Mouse (Mus musculus) 3134 (cell line): ENCODE results near the gene Lbhd2.
A peak's percentile ranks its signal among the peaks of the same experiment; 100 is the strongest.

Experiments used
- DNase-seq: peaks from one replicate; pipeline ENCODE4 v3.0.0-alpha.2; 2011; ENCODE audit warnings: low spot score; ENCODE audit not compliant: insufficient read length; ENCODE audit errors: extremely low read depth

Lbhd2 gene

DNA sequence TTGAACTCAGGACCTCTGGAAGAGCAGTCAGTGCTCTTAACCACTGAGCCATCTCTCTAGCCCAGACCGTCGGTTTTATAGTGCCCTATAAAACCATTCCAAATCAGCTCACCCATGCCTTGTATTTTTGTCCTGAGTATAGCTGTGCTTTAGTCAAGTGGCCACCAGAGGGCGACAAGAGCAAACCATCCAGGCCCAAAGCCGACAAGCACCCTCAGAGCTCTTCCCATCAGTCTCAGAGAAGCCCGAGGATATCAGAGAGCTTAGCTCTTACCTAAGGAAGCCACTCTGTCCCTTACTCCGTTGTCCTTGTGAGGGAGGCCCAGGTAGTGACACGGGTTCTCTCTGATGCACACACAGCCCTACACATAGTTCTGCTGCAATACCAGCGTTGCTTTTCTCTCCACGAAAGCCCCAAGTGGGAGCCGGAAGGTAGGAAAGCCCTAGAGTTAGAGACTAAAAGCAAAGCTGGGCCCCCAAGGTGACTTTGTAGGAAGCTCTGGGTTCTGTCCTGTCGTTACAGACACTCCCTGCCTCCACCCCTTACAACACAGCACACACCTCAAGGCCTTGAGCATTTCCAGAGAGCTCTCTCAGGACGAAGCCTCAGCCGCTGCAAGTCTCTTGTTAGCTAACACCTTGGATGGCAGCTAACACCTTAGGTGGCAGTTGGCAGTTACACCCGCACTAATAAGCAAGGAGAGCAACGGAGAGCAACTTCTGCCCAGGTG, 5.0 kb upstream of the Lbhd2 start:
- peak; percentile 44 for DNase-seq

DNA sequence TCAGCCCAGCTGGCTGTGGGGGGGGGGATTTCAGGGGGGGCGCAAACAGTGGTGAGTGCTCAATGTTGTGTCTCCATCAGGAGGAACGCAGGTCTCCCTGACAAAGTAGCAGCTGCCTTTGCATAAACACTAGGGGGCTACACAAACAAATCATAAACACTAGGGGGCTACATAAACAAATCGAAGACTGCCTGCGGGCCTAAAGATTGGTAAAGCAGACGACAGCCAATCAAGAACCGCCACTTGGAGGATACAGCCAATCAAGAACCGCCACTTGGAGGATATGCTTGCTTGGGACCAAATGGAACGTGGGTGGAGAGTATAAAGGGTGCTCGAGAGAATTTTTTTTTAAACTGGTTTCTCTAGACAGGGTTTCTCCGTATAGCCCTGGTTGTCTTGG, 1.7 kb upstream of the Lbhd2 start:
- no peak for DNase-seq

DNA sequence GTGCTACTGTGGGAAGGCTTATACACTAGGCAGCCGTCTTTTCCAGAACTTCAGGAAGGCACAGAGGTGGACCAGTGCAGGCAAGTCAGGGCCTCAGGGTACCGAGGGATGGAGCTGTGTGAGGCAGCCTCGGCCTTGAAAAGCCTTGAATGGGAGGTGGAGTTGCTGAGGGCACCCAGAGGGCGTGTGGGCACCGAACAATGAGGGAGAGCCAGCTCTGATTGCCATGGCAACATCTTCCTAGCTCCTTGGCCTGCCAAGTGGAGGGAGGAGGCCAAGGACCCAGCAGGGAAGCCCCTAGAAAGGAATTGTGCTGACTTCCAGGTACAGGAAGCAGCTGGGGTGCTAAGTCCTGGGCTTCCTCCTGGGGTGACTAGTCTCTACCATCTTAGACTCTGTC, 3.0 kb downstream of the Lbhd2 start:
- no peak for DNase-seq

DNA sequence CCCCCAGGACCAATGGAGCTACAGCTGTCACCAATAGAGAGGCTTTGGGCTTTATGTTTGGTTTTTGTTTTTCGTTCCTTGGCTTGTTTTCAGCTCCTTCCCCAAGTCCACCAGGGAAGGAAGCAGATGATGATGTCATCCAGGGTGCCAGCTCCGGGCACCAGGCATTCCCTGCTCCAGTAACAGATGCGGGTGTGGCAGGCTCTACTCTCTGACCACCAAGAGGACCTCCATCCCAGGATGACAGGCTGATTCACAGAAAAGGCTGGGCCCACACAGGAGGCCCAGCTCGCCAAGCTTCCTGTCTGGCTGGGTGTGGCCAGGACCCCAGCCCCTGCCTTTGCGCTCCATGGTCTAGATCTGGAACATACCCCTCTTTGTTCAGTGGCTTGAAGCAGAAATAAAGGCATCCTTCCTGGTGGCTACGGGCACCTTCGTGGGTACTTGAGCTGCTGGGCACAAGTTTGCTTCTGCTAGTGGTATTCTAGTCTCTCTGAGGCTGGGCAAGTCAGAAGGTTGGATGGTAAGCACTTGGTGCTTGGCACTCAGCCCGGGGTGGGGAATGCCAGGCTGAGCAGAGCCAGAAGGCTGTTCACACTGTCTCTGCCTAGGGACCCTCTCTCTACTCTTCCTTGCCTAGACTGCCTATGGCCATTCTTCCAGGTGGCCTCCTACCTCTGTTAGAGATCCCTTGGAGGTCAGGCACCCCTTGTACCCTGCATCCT, 5.2 kb downstream of the Lbhd2 start:
- peak; percentile 55 for DNase-seq

DNA sequence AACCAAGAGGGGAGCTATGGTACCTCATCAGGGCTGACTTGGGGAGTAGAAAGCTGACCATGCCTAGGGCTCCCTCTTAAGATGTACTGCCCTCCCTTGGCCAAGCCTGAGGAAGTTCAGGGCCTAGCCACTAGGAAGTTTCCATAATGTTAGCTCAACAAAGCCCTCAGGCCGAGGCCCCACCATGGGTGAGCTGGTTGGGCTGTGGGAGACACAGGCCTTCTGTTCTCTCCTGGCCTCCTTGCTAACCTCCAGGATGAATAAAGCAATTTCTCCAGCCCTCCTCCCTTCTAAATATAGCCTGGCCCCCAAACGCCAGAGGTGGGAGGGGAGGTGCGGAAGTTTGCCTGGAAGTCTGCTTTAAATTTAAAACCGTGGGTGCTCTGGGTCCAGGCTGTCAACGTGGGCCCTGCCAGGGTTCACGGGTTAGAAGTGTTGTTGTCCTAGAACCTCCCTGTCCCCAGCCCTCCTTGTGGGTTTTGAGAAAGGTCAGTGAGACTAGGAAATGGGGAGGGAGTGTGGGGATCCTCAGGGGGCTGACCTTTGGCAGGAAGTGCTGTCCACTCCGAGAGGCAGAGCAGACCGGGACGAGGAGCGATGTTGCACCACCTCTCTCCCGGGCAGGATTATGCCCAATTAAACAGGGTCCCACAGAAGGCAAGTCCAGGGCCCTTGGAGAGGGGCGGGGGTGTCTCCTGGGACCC, 6.1 kb downstream of the Lbhd2 start:
- DNase-seq, result no peak

DNA sequence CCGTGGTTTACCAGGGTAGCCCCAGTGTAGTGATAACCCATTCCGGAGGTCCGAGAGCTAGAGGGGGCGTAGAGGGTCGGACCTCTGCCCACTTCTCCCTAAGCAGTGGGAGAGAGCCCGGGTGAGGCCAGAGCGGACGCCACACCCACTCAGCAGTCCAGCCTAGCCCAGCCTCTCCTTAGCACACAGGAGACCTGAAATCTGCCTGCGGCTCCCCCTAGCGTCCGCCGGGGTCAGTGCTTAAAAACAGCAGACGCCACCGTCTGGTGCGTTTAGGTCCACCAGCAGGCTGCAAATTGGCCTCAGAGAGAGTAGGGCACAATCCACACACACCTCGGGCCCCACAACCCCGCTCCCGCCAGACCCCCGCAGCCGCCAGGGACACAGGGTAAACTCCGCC, 6.7 kb downstream of the Lbhd2 start:
- peak; percentile 86 for DNase-seq

DNA sequence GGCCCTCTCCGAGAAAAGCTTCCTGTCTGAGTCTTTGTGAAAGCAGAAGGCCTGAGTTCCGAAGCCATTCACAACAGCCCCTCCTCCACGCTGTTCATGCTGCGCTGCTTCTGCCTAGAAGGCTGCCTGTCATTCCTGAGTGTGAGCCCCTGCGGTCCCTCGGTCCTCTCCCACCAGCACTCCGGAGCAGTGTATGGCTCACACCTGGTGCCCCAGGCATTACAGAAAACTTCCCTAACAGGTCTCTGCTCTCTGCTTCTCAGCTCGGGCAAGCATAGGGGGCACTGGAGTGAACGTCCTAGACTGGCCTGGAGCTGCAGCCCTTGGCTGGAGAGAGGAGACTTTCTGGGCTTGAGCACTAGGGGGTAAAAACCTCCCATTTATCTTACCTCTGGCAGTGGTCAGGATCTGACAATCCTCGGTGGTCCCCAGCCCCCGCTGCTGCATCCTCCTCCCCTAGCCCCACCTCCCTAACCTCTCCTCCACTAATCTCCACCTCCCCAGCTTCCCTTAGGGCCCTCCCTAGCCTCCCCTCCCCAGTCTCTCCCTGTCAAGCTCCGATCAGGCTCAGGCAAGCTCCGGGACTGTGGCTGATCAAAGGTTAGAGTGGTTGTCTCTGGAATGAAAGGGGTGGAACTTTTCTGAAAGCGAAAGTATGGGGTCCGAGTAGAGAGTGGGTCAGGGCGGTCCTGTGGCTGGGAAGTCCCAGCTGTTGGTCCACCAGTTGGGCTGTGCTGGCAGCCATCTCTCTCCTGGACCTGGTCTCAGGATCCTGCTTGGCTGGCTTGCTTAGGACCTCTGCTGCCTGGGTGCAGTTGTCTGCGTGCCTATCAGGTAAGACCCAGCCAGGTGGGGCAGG, 10.5 kb downstream of the Lbhd2 start, which contains the start of gene Exoc3l4:
TSS of gene Exoc3l4 (plus strand) at position 97 of the 859 bp plus-strand sequence.
- no peak for DNase-seq

DNA sequence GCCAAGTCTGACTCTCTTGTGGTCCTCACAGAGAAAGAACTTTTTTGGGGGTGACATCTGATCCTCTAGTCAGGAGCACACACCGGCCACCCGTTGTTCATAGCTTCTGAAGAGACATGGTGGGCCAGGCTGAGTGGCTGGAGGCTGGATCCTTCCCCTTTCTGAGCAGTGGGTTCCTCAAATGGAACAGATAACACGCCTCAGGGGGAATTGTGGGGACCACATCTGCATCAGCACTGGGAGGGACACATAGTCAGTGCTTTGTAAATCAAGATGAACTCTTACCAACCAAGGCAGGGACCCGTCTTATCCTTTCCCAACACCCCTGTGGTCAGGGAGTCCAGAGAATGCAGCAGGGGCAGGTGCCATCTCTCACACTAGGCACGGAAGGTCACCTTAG, 13.3 kb downstream of the Lbhd2 start:
- no peak for DNase-seq

DNA sequence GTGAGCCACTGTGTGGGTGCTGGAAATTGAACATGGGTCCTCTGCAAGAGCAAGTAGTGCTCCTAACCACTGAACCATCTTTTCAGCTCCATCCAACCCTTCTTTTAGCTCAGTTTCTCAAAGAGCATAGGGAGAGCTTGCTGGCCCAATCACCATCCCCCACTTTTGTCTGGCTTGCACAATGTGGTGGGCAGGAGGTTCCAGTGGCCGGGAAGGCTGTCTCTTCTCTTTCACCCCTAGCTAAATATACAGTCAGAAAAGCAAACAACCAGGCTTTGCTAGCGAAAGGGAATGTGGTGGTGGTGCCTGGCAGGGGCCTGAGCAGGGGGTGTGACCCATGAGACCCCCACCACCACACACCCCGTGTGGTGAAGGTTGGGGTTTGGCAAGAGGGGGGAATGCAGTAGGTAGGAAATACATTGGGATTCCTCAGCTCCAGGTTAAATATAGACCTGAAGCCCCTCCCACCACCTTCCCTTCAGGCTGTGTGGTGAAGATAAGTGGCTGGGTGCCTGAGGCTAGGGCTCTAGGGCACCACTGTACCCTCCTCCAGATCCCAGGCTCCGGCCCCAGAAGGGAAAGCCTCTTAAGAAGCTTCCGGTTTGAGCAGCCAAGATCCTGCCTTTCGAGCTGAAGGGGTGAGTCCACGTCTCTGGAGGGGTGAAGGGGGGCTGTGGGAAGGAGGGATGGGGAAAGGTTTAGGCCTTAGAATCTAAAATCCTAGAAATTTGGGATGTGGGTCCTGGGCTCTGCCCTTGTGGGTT, 14.5 kb downstream of the Lbhd2 start:
- peak; percentile 74 for DNase-seq

DNA sequence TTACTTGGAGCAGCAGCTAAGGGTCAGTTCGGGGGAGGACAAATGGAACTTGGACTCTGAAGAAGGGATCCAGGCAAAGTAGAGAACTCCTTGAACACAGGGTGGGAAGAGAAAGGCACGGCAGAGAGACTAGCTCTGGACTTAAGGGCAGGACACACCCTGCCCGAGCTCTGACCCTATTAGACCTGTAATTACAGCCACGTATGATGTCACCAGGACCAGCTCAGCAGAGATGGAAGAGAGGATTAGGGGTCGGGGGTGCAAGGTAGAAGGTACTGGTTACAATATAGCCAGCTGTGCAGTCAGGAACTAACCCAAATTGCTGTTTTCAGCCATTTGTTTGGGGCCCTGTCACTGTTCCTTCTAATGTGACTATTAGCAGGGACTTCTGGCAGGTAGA, 16.2 kb downstream of the Lbhd2 start:
- DNase-seq, result no peak

DNA sequence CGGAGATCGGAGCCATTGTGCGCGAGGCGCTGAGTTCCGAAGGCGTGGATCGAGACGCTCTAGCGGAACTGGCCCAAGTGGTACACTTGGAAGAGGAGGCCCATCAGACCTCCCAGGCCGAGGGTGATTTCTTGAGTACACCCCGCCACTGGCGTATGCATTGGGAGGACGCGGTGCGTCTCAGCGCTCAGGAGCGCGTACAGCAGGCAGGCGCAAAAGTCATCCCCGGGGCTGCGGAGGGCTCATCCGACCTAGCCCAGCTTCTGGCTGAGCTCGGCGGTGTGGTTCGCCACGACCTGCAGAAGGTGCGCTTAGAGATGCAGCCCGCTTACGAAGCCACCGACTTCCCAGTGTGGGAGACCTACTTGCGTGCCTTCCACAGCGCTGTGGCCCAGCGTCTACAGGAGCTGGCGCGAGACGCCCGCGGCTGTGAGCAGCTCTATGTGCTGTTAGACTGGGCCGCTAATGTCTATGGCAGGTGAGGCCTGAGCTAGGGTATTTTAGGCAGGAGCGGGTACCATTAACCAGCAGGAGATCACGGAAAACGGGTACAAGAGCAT, 17.0 kb downstream of the Lbhd2 start:
- no peak for DNase-seq

DNA sequence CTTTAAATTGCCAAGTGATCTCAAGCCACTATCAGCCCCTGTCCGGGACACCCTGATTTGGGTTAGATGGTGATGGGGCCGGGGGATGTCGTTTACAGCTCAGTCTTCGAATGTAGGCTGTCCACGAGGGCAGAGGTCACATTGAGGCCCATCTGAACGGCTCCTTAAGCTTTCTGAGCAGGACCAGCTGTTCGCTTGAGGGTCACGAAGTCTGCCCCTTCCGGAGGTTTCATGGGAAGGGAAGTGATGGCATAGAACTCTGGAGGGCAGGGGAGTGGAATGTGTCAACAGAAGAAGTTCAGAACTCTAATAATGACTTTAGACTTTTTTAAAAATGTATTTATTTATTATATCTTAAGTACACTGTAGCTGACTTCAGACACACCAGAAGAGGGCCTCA, 17.9 kb downstream of the Lbhd2 start:
- no peak for DNase-seq

DNA sequence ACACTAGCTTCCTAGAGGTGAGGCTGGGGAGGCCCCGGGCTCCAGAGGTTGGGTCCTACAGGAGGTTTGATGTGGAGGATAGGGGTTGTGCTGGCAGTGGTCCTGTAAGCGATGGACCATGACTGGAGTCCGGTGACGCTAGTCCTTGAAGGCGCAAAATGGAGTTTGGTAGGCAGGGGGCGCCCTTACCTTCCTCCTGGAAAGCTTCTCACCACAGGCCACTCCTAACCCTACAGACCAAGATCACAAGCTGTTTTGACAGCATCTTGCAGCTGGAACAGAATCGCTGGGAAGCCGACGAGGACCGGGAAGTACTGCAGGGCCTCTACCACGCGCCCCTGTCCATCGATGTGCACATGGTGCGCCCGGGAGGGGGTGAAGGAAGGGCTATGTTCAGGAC, 18.6 kb downstream of the Lbhd2 start:
- peak; percentile 67 for DNase-seq

DNA sequence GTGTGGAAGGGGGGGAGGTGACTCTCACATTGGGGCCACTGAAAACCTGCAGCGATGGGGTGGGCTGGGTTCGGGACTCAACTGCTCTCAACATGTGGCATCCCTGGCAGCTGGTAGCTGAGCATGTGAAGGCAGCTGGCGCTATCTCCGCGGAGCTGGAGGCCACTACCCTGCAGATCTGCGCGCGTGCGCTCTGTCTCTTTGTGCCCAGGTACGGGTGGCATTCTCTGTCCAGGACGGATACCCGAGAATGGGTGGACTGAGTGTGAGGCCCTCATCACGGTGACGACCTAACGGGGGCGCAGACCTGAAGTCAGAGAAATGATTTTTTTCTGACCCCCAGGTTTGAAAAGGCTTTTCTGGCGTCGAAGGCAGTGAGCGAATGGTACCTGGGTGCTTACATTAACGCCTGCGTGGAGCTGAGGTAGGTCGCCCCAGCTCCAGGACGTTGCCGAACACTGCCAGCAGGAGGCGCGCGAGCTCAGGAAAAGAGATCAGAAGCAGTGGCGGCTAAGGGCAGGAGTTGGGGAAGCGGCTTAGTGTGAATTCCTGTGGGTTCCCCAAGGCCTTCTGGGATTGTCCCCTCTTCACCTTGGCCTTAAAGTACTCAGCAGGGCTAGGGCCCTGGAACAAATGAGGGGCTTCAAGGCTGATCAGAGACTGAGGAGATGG, 19.3 kb downstream of the Lbhd2 start:
- peak; percentile 81 for DNase-seq

DNA sequence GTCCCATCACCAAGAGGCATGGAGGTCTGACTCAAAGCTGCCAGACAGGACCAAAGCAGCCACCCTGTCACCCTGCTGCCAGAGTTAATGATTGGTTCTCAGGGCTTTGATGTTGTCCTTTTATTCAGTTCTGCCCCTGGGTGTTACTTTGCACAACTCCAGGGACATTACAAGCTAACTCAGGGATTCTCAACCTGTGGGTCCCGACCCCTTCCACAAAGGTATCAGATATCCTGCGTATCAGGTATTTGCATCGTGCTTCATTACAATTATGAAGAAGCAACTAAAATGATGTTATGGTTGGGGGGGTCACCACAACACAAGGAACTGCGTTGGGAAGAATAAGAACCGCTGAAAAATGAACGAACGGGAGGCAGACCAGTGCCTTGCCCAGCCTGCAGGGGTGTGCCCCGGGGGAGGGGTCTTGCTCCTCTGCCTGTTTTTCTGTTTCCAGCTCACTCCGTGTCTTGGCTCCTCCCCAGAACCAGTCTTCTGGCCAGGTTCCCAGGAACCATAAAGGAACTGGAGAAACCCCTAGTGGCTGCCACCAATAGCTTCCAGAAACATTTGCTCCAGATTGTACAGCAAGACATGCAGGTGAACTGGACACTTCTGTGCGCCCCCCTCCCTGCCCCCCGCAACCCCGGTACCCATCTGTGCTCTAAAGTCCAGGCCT, 21.0 kb downstream of the Lbhd2 start:
- no peak for DNase-seq

DNA sequence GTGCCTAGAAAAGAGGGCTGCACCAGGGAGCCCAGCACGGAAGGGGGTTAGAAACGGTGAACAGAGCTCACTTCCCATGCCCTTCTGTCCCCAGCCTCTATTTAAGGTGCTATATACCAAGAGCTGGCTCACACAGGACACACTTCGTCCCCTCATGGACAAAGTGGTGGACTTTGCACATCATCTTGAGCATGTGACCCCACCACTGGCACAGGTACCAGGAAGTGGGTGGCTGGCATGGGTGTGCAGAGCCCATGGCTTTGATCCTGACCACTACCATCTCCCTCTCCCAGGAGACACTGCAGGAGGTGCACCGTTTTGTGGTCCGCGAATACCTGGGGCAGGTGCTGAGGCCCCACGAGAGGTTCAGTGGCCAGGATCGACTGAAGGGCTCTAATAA, 21.8 kb downstream of the Lbhd2 start:
- DNase-seq, result no peak

DNA sequence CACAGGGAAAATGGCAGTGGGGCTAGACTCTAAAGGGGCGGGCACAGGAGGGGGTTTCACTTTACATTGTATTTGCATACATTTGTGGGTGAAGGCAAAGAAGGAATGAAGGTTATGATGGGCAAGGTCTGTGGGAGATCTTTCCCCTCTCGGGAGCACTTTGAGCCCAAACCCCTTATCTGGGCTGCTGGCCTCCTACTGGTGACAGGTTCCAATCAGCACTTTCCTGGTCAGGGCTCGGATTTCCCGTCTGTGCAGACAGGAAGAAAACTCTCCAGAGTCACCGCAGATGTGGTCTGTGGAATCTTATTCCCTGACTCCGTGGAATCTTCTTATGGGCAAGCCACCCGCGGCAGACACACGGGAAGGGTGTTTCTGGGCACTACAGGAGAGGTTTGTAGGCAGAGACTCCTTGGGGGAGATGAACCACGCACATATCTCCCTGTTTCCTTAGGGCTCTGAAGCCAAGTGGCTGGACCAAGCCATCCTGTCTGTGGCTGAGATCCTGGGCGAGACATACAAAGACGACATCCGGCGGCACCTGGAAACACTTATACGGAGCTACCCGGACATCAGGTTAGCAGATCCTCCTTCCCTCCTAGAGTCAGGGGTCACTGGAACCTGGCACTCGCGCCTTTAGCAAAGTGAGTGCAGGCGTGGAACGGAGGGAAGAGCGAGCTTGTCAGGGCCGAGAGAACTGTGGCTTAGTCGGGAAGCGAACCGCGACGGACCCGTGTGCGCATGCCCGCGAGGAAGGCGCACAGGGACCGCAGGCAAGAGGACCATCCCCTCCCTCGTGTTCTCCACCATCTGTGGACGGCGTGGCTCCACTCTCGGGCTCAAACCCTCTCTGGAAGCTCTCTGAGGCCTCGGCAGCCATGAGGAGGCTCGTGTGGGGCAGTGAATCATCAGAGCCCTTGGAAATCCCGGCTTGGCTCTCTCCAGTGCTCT, 22.6 kb downstream of the Lbhd2 start:
- DNase-seq, result peak; percentile 83
